Mouse (Mus musculus) thymus, adult 18-20 months (tissue): ENCODE results near the gene Sapcd1.

ENCODE experiments used
- DNase-seq, 2 experiments: peaks; one replicate each; pipeline ENCODE4 v3.0.0; 2022; ENCODE audit warnings: mixed read lengths in 2 of 2

Gene Sapcd1

DNA sequence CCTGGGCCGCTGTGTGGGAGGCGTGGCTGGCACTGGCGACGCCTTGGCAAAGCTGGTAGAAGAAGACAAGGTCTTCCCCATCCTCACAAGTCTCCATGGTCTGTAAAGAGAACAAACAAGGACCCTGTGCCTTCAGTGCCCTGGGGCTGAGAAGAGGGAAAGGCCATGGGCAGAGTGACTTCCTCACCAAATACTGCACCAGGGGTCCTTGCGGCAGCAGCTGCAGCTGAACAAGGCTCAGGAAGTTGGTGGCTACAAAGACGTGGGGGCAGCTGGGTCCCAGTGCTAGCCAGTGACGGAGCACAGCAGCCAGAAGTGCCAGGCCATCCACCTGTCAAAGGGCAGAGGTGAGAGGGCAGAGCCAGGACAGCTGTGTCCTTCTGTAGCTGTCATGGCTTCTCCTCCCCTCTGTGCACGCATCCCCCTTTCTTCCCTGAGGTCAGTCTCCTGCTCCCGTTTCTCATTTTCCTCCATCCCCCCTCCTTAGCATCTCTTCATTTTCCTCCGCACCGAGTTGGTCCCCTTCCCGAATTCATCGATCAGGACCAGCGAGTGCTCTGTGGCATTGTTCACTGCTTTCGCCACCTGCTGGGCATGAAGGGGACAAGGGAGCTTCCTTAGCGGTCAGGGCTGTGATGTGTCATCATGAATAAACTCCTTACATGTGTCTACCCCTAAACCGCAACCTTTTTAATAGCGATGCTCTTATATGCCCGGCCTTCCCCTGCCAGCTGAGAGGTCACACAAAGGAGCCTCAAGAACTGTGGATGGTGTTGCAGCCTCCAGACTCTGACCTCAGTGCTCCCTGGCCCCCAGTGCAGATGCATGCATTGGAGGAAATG, 2.1 kb upstream of the Sapcd1 start:
- peak in 1 of 2 experiments; percentile 46 for DNase-seq

DNA sequence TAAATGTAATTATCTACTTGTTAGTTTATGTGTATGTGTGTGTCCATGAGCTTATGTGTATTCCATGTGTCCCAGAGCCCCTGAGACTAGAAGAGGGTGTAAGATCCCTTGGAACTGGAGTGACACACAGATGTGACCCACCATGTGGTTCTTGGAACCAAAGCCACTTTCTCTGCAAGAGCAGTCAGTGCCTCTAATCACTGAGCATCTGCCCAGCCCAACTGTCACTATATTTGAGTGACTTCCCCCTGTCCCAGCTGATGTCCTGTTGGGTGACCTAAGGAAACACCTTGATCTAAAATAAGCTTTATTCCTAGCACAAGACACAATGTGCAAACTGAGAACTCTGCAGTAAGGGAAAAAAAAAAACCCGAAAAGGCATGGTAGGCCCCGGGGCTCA, 499 bp upstream of the Sapcd1 start:
- DNase-seq = no peak

DNA sequence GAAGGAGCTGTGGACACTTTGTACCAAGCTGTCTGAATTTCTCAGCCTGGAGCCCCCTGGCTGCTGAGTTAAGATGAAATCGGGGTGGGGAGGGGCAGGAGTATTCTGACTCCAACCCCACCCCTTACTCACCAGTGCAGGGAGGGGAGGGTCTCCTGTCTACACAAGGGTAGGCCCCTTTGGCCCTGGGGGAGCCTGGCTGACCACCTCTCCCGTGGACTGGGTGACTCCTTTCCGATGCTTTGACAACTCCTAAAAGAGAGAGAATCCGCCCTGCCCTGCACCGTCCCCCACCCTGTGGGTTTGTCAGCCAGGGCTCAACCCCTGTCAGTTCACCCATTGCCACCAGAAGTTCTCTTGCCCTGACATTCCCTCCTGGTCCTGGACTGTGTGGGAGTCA, 1.6 kb downstream of the Sapcd1 start:
- no peak for DNase-seq

DNA sequence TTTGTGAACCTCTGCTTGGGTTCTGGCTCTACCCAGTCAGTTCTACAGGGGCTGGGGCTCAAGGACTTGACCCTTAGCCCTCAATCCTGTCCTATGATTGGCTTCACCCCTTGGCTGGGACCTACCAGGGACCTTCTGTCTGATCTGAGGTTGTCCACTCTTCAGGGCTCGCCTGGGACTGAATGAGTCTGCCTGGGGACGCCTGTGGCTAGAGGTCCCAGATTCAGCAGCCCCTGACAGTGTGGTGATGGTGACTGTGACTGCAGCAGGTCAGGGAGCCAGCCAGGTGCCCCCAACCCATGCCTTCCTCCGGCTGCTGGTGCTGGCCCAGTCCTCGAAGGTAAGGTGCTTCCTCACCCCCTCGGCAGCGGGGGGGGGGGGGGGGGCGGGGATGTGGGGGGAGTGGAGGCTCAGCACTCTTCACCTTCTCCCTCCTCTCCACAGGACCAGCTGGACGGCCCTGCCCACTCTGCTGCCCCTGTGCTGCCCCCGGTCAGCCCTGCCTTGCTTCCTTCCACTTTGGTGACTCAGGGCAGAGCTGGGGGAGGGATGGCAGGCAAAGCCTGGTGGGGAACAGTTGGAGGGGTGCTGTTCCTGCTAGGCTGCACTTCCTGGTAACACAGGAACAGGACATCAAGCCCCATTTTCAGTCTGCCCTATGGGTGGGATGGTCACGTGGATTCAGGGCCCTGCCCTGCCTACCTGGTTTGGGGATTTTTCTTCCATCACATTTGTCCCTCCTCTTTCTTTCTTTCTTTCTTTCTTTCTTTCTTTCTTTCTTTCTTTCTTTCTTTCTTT, 2.9 kb downstream of the Sapcd1 start:
- no peak for DNase-seq

DNA sequence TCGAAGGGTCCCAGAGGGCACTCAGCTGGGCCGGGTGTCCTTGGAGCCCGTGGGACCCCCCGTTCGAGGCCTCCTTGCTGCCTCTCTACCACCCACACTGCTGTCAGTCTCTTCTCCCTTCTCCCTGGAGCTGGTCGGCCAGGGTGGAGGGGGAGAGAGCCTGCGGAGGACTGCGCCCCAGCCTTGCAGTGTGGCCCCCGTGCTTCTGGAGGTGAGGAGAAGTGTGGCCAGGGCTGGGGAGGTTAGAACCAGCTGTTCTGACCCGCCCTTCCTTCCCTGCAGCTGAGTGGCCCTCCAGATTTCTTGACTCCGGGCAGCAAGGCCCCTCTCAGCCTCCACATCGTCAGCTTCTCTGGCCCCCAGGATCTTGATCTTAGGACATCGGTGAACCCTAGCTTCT, 3.6 kb downstream of the Sapcd1 start:
- DNase-seq = no peak

DNA sequence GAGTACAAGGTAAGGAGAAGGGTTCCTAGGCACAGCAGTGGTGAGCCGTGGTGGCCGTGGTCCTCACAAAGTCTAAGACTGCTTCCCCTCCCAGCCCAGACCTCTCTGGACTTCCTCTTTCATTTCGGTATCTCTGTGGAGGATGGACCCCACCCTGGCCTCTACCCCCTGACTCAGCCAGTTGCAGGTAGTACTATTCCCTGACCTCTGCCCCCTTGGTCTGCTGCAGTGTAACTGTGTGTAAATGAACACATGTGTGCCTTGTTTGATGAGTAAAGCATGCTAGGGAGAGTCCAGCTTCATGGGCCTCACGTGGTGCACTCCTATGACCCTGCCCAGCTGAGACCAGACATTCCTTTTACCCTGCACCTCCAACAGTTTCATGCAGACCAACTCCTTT, 4.1 kb downstream of the Sapcd1 start:
- no peak for DNase-seq

DNA sequence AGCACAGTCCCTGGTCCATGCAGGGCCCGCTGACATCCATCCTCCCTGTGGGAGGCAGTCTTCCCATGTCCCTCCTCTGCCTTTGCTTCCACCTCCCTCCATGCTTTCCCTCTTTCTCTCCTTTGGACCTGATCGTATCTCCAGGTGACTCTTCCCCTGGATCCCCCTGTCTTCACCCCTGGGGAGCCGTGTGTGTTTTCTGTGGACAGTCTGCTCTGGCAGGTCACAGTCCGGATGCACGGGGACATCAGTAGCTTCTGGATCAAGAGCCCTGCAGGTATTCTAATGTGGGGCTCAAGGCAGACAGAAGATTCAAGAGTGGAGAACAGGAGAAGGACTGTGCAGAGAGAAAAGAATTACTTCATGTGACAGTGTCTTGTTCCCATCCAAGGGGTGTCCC, 4.6 kb downstream of the Sapcd1 start:
- no peak for DNase-seq

DNA sequence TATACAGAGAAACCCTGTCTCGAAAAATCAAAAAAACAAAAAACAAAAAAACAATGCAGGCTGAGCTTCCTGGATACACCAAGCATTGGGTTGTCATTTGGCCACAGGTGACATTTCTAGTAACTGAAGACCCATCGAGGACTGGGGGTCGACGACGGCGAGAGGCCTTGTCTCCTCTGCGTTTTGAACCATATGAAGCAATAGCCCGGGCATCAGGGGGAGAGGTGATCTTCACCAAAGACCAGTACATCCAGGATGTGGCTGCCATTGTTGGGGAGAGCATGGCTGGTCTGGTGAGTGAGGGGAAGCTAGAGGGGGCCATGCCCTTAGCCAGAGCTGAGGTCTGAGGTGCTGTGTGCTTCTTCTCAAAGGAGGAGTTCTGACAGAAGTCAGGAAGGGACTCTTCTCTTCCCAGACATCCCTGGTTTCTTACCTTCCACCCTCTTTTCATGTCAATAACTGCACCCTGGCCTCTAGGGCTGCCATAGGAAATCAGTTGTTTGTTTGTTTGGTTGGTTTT, 5.2 kb downstream of the Sapcd1 start:
- no peak for DNase-seq

DNA sequence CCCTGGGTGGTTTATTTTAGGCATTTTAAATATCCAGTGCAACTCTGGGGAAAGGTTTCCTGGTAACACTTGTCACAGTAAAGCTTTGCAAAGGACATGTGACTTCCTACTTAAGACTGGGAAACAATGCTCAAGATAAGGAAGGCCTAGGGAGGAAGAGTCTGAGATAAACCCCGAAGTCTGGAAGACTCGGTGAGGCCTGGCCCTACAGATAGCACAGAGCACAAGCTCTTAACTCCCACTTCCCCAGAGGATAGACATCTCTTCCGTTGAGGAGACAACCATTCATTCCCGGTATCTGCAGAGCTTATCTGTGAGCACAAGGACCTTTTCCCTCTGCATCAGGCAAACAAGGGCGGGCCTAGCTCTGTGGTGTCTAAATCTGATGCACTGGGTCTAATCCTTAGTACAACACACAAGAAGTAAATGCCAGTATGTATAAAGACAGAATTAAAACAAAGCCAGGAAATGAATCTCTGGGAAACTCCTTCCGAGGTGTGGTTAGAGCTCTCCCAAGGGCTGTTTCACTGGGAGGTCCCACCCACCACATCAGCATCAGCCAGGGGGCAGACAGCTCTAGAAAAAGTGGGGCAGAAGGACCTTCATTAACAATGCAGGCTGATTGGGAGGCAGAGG, 5.9 kb downstream of the Sapcd1 start:
- no peak for DNase-seq

DNA sequence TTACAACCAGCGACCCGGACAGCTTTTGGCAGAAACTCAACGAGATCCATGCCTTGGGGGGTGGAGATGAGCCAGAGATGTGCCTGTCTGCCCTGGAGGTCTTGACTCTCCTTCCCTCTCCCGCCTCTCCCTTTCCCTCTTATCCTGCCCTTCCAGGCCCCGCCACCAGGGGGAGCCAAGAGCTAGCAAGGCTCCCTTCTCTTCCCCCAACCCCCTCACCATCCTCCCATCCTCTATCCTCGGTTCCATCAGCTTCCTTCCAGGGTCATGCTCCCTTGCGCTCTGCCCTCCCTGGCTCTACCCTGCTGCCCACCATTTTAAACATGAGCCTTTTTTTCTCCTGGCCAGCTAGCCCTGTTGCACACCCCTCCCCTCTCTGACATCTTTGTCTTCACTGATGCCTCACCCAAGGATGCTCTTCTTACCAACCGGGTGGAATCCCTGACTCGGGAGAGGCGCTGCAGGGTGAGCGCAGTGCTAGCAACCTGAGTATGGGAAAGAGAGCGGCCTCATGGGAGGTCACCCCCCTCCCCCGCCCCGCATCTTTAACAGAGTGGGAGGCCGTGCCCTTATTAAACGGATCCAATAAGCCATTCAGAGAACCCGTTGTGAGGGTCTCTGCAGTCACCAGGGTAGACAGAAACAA, 6.5 kb downstream of the Sapcd1 start:
- DNase-seq = peak; percentile 71 to 77

DNA sequence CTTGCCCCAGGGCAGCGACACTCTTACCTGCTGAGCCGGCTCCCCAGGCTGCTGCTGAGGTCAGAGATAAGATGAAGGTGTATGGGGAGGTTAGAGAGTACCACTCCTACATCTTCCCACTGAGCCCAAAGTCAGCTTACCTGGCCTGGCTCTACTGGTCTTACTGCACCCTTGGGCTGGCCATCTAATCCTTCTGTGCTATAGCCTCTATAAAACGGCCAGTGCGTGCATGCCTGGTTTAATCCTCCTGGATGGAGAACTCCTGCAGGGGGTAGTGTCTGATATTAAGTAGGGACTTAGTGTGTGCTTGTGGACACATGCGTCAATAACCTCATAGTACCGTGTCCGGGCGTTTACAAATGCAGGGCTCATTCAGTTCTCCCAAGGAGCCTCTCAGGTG, 7.3 kb downstream of the Sapcd1 start:
- DNase-seq = no peak

DNA sequence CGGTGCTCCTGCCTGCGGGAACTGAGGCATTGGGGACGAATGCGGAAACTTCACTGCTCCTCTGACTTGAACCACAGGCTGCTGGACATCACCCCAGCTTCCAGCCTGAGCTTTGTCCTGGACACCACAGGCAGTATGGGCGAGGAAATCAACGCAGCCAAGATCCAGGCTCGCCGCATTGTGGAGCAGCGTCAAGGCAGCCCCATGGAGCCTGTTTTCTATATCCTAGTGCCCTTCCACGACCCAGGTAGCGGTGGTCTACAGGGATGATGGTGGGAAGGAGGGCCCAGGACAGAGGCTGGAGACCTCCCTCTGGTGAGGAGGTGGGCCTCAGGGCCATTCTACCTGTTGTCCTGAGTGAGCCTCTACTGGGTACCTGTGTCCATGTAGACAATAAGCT, 7.9 kb downstream of the Sapcd1 start:
- DNase-seq = no peak

DNA sequence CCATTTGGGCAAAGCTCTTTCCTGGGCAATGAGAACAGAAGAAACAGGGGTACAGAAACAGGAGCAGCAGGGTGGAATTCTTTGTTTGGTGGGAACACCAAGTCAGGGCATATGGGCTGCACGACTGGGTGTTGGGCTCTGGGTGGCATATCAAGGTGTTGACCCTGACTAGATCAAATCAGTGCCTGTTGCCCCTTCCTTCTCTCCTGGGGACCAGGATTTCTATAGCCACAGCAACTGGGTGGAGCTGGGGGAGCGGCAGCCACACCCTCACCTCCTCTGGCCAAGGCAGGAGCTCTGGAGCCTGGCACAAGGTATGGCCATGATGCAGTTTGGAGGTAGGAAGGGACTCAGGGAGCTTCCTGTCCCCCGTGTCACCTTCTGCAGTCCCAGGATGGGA, 9.6 kb downstream of the Sapcd1 start:
- no peak for DNase-seq

DNA sequence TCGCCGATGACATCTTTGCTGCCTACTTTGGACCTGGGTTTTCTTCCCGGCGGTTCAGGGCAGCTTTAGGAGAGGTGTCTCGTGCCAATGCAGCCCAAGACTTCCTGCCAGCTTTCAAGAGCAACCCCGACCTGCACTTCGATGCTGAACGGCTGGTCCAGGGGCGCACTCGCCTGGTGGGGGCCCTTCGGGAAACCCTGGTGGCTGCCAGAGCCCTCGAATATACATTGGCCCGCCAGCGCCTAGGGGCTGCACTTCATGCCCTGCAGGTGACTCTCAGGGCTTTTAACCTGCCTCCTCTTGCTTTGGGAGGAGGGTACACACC, 10.1 kb downstream of the Sapcd1 start:
- DNase-seq = no peak

DNA sequence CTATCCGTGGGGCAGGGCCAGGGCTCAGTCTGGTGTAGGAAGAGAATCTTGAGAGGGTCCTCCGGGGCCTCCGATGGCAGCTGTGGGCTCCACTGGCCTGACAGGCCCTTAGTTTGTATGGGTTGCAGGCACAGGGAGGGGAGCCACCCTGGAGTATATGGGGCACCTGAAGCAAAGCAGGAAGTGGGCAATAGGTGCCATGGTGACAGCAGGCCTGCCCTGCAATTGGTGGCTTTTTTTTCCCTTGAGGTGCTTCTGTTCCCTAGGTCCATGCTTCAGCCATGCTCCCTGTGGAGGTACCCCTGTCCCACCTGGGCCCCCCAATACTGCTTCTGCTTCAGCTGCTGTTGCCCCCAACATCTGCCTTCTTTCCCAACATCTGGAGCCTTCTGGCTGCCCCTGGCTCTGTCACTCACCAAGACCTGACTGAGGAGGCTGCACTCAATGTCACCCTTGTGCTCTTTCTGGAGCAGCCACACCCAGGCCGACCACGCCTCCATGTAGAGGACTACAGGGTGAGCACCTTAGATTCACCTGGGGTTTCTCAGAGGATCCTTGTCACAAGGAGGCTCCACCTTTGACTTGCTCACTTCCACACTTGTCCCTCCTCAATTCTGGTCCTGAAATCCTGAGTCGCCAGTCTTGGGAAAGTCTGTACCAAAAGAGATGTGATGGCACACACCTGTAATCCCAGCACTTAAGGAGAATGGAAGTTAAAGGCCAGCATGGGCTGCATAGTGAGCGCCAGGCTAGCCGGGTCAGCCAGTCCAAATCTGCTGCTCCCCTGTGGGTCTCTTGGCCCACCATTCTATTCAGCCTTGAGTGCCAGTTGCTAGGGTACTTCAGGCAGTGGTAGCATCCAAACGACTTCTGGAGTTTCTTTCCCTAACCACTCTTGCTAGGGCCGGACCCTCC, 10.8 kb downstream of the Sapcd1 start:
- DNase-seq = no peak

DNA sequence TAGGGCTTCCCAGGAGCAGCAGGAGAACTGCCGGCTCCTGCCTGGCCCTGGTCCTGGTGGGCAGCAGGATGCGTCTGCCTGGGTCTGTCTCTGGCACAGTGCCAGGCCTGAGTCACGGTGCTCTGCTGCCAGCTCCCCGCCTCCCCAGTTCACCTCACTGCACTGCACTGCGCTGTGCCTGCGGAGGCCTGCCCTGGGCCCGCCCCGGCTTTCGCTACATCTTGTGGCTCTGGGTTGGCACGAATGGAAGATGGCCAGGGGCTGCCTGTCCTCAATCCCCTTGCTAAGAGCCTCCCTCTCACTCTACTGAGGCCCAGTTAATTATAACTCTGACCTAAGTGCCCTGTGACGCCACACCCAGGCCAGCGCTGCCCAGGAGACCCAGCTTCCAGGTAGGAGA, 11.4 kb downstream of the Sapcd1 start, which contains the start of gene Vwa7:
TSS of gene Vwa7 (plus strand) at position 204 of the 400 bp plus-strand sequence.
- no peak for DNase-seq

DNA sequence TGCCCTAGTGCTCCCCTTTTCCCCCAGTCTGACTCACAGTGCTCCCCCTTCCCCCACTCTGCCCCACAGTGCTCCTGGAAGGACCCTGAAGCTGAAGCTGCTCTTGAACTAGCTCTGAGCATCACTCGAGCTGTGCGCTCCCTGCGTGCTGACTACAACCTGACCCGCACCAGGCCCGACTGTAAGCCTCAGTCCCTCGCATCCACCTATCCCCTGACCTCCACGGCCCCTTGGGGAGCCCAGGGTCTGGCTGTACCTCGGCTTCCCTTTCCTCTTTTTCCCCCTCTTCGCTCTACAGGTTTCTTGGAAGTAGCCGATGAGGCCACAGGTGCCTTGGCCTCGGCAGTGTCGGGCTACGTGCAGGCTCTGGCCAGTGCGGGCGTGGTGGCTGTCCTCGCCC, 12.5 kb downstream of the Sapcd1 start:
- DNase-seq = no peak

DNA sequence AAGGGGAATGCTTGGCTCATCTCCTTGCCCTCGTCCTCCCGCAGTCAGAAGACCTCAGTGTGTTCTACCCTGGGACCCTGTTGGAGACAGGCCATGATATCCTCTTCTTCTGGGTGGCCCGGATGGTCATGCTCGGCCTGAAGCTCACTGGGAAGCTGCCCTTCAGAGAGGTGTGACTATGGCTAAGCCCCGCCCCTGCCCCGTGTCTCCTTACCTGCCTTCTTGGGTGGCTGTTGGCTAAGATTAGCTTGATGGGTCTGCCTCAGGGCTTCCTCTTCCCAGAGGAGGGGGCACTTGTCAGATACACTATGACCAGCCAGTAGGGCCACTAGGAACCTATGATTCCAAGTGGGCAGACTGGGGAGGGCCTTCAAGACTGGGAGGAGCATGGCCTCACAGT, 14.6 kb downstream of the Sapcd1 start:
- DNase-seq = no peak

DNA sequence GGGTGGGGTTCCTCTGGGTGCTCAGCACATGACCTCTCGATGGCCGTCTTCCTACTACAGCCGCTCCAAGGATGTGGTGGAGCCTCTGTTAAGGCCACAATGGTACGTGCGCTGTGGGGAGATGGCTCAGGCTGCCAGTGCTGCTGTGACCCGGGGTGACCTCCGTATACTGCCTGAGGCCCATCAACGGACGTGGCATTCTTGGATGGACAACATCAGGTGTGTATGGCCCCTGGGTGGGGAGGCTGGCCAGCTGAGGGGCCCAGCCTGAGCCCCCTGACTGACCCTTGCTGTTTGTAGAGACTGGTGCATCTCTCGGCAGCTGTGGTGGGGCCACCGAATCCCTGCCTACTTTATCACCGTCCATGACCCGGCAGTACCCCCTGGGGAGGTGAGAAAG, 15.4 kb downstream of the Sapcd1 start:
- no peak for DNase-seq

DNA sequence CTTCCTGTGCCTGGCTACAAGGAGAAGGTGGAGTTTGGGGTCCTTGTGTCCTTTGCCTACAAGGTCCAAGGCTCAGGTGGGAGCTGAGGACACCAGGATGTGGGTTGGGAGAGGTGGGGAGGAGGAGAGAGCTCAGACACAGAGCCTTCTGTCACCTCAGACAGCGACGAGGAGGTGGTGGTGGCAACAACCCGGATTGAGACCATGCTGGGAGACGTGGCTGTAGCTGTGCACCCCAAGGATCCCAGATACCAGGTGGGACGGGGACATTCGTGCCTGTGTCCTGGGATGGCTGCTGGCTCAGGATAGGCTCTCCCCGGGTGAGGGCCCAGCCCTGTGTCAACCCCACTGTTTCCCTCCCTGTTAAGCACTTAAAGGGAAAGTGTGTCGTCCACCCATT, 16.4 kb downstream of the Sapcd1 start:
- DNase-seq = no peak

DNA sequence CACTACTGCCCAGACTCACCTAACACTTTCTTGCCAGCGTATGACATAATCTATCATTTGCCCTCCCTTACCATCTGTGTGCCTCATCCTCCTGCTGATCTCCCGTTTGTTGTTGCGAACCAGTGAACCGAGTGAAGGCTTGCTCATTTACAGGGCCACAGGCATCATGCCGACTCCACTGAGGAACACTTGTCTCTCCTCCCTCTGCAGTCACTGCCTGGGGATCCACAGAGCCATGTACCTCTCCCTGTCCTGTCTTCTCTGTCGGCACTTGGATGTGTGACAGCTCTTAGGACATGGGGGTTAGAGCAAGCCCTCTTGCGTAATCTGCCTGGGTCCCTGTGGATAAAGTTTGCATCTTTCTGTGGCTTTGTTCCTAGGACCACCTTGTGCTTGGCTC, 18.2 kb downstream of the Sapcd1 start:
- no peak for DNase-seq

DNA sequence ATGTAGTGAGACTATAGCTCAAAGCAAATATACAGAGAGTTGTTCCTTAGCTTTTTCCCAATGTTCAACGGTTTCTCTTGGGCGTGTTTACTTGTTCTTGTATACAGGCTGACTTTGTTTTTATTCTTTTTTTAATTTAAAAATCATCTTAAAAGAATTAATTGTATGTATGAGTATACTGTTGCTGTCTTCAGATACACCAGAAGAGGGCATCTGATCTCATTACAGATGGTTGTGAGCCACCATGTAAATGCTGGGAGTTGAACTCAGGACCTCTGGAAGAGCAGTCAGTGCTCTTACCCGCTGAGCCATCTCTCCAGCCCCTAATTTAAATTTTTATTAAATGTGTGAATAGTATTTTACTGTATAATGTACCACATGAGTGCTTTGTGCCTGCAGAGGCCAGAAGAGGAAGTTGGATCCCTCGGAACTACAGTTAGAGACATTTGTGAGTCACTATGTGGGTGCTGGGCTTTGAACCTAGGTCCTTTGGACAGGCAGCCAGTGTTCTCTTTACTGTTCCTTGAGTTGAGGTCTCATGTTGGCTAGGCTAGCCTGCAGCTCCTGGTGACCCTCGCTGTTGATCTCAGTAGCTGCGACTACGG, 20.3 kb downstream of the Sapcd1 start:
- DNase-seq = no peak
